Mouse (Mus musculus) right cerebral cortex, adult 18-20 months (tissue): Measurements from ENCODE around the gene Olfr1043.
"Not testable (repeated sequence)": the region's sequence is repeated elsewhere in the genome, so short reads cannot be mapped to it uniquely, and the experiment has no call there.

ENCODE experiments used
- DNase-seq: peaks from one replicate; pipeline ENCODE4 v3.0.0; 2022; ENCODE audit warnings: mixed read lengths

Gene Olfr1043

GRCm38 (mm10) chr2:86167422-86167821 is at the start of gene Olfr1043:
Olfr1043 (minus strand) TSS chr2:86167522.
- DNase-seq, result no peak

- DNase-seq, result no peak
Observed at GRCm38 (mm10) chr2:86202909-86203308, 35.6 kb upstream of the Olfr1043 start, which contains the start of gene Olfr1045. Olfr1045 (minus strand) TSS chr2:86203009.

GRCm38 (mm10) chr2:86195863-86196262 is 28.5 kb upstream of the Olfr1043 start:
- no peak for DNase-seq

- no peak for DNase-seq
Observed at GRCm38 (mm10) chr2:86185583-86185982, 18.3 kb upstream of the Olfr1043 start, which contains the start of gene Olfr52. Olfr52 (minus strand) TSS chr2:86185683.

DNA sequence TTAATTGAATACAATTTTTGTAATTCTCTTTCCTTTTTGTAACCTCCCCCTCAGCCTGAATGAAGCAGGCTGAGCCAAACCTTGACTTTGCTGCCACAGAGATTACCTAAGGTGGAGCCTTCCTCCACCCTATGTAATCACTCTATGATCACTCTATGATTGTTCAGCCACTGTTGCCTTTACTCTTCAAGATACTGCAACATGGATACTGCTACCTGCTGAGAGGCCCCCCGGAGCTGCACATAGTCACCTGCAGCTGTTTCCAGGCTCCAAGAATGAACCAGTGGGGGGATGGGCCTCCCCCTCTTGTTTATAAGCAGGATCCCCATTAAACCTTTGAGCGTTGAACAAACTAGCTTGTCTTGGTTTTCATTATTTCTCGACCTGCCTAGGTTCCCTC is 12.6 kb upstream of the Olfr1043 start:
- DNase-seq, result no peak

DNA sequence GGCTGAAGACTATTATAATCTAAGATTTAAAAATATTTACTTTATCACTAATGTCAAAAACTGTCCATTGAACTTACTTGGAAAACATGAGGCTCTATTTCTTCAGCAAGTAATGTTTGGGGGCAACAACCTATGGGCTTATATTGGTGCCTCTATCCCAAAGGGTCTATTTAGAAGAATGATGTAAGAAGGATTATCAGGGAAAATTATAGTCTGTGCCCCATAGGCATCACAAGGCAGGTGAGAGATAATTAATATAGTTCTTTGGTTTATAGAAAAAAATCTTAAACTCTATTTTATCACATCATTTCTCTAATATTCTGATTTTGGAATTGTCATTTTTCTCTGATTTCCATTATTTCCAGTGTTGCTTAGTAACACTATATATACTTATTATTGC is 10.4 kb upstream of the Olfr1043 start, which contains the start of gene Olfr1044:
Gene Olfr1044 (minus strand): TSS at position 101 of the 400 bp plus-strand sequence.
- no peak for DNase-seq

DNA sequence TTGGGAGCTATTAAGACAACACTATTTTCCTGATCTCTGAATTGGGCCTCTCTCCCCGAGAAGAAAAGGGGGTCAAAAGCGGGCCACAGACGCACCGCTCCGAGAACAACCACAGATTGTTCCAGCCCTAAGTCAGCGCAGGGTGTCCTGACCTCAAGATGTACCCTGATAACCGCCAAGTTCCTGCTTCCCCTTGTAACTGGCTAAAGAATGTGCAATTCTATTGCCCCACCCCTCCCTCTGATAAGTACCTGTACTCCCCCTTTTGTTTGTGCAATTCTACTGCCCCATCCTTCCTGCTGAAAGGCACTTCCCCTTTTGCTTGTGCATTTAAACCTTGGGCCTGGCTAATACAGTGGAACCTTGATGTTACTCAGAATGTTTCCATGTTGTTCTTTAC is 8.1 kb upstream of the Olfr1043 start:
- DNase-seq, result not testable (repeated sequence)

- no peak for DNase-seq
Observed at GRCm38 (mm10) chr2:86161738-86162137, 5.6 kb downstream of the Olfr1043 start, which contains the start of gene Olfr1042. Olfr1042 (minus strand) TSS chr2:86161838.

- no peak for DNase-seq
Observed at GRCm38 (mm10) chr2:86146632-86147031, 20.7 kb downstream of the Olfr1043 start, which contains the start of gene Olfr1040. Olfr1040 (minus strand) TSS chr2:86146732.

- DNase-seq, result no peak
Observed at GRCm38 (mm10) chr2:86135828-86136227, 31.5 kb downstream of the Olfr1043 start, which contains the start of gene Olfr1039. Olfr1039 (minus strand) TSS chr2:86135928.
